Mouse (Mus musculus) bone marrow, adult 2 months (tissue): ENCODE measurements around the gene Pex11a. TPM values are rescaled to one million over a fixed set of nuclear protein-coding genes. Genes with fewer than 3 reads are reported as not detected.

Experiments used
- H3K27ac ChIP-seq: fragments of 200-500 bp; 2 replicates; pipeline ENCODE4 v1.5.1; 2012; ENCODE audit warnings: low read depth, mild to moderate bottlenecking, control low read depth, inconsistent platforms, low read length; ENCODE audit not compliant: control insufficient read depth, poor library complexity, insufficient read depth
- H3K4me1 ChIP-seq: fragments of 200-500 bp; 2 replicates; pipeline ENCODE4 v1.6.1; 2011; ENCODE audit warnings: low read length; ENCODE audit not compliant: control insufficient read depth, insufficient read depth
- H3K4me3 ChIP-seq: fragments of 200-500 bp; replicated peaks from 2 replicates; pipeline ENCODE3; 2011; ENCODE audit warnings: mild to moderate bottlenecking, low read depth, low read length, control low read depth; ENCODE audit not compliant: control insufficient read depth
- CTCF ChIP-seq: fragments of 200-500 bp; IDR thresholded peaks from 2 replicates; pipeline ENCODE4 v1.5.1; 2011; ENCODE audit warnings: low read length, control low read depth; ENCODE audit not compliant: control insufficient read depth, insufficient read depth
- POLR2A ChIP-seq: fragments of 200-500 bp; IDR thresholded peaks from 2 replicates; pipeline ENCODE4 v1.6.1; 2011; ENCODE audit warnings: low read depth, mild to moderate bottlenecking, control low read depth, low read length, borderline replicate concordance; ENCODE audit not compliant: control insufficient read depth
- WGBS: fragments of 180-500 bp; shearing (Covaris S2); methylation state at CpG from one replicate; pipeline ENCODE4 v1.1.7; 2018; 5-methylcytosine and 5-hydroxymethylcytosine counted together
- polyA plus RNA-seq: library from polyadenylated mRNA; stranded (reverse); fragments of >200 nt; gene quantifications from 2 replicates; pipeline ENCODE4 v1.2.4, GENCODE M21; 2011; ENCODE audit warnings: low replicate concordance; ENCODE audit not compliant: missing spikeins, insufficient read depth, insufficient read length

Pex11a gene
- polyA plus RNA-seq, 1 experiment = 4.9 TPM

DNA sequence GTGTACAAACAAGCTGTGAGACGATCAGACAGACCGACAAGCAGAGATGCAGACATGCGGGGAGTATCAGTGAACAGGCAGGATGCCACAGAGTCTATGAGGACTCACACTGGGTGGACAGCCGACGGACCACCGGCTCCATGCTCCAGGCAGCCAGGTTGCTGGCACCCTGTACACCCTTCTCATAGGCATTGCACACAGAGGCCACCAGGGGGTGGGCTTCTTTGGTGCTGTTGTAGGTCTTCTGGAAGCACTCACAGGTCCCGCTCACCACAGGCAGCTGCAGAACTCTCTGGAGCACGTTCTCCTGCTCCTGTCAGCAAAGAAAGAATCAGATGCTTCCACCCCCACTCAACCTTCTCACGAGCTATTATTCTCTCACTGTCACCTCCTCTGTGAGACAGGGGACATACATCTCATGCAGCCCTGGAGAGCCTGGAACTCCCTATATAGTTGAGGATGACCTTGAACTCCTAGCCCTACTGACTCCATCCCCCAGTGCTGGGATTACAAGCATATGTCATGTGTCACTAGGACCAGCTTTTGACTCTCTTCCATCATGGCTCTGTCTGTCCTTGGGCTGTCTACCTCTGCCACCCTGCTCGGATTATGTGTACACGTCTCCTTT lies 13.1 kb downstream of the Pex11a start:
- TF ChIP-seq POLR2A (no peak), CTCF (no peak)
- WGBS = 60% methylated on average over 11 of the region's 11 CpGs
- Histone ChIP-seq H3K27ac (no peak overlapping the region), H3K4me3 (no peak overlapping the region), H3K4me1 (no peaks in the 10 kb centered on the region)

DNA sequence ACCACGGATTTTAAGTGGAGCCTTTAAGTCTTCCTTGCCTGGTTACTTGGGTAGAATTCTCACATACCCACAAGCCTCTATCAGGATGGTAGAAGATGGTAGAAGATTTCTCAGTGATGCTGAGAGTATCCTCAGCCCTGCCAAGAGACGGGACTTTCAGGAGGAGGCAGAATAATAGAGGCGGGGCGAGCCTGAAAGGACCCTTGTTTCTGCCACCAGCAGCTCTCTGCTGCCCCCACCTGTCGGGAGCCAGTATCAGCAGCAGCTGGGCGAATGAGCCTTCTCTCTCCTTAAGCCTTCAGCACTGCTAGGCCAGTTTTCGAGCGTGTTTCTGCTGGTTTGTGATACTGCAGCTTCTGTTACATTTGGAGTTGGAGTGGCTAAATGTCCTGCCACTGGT lies 13.8 kb downstream of the Pex11a start:
- H3K4me1 ChIP-seq = no peaks in the 10 kb centered on the region
- WGBS = 5% methylated on average over 8 of the region's 8 CpGs
- no peak overlapping the region for H3K27ac ChIP-seq
- peak; percentile 81 for TF ChIP-seq CTCF
- no peak for TF ChIP-seq POLR2A
- H3K4me3 ChIP-seq = no peak overlapping the region

DNA sequence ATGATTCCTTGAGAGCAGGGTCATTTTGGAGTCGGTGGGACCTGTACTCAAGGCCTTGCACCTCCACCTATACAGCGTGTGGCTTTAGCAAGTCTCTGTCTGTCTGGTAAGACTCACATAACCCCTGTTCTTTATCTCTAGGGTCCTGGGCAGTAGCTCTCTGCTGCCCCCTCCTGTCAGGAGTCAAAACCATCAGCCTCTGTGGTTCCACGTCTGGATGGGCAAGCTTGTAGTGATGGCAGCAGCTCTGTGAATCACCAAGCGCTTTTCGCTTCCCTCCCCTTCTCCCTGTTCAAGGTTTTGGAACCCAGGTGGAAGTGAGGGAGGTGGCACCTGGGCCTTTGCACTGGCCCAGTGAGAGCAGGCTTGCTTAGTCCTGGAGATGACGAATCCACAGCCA lies 14.7 kb downstream of the Pex11a start:
- TF ChIP-seq CTCF (peak; percentile 75), POLR2A (no peak)
- WGBS = 26% methylated on average over 6 of the region's 6 CpGs
- H3K4me3 ChIP-seq = no peak overlapping the region
- no peaks in the 10 kb centered on the region for H3K4me1 ChIP-seq
- no peak overlapping the region for H3K27ac ChIP-seq

DNA sequence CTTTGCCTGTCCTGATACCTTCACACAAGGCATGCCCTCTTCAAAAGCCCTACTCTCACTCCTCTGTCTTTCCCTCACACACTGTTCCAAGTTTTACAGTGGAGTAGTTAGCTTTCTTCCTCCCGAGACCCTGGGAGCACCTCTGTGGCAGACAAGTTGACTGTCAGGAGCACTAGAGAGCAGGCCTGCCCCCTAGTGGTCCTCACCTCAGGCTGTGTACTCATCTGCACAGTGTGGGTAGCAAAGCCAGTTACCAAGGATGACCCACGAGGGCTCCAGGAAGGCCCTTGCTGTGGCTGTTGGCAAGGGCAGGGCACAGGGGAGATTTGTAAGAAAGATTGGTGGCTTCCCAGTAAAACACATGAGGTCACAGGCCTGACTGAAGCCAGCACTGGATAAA lies 15.8 kb downstream of the Pex11a start:
- Histone ChIP-seq H3K27ac (no peak overlapping the region), H3K4me1 (no peaks in the 10 kb centered on the region), H3K4me3 (no peak overlapping the region)
- TF ChIP-seq CTCF (peak; percentile 77), POLR2A (no peak)
- 16% methylated on average over 2 of the region's 2 CpGs for WGBS

DNA sequence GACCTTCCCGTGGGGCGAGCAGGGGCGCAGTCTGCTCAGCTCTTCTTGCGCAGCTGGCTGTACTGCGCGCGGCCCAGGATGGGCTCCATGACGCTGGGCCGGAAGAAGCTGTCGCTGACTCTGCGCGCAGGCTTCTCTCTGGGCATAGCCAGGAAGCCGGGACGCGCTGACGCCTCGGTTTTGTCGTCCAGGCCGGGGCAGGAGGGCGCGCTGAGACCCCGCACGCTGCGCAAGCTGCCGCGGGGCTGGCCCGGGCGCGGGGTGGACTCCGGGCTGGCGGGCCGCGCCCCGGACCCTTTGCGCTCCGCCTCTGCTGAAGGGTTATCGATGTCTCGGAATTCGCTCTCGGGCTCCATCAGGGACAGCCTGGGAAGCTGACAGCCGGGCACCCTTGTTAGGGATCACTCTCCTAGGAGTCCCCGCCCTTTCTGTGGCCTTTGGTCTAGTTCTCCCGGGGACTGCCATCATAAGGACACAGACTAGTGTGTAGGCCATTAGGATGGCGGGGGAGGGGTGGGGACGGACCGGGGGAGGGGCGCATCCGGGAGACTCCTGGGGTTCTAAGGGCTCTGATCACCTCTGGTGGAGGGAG lies 21.4 kb downstream of the Pex11a start:
- H3K4me1 ChIP-seq = no peaks in the 10 kb centered on the region
- H3K4me3 ChIP-seq = peak overlapping the region; percentile 1
- 1% methylated on average over 48 of the region's 48 CpGs for WGBS
- TF ChIP-seq POLR2A = no peak
- TF ChIP-seq CTCF = no peak
- H3K27ac ChIP-seq = no peak overlapping the region

DNA sequence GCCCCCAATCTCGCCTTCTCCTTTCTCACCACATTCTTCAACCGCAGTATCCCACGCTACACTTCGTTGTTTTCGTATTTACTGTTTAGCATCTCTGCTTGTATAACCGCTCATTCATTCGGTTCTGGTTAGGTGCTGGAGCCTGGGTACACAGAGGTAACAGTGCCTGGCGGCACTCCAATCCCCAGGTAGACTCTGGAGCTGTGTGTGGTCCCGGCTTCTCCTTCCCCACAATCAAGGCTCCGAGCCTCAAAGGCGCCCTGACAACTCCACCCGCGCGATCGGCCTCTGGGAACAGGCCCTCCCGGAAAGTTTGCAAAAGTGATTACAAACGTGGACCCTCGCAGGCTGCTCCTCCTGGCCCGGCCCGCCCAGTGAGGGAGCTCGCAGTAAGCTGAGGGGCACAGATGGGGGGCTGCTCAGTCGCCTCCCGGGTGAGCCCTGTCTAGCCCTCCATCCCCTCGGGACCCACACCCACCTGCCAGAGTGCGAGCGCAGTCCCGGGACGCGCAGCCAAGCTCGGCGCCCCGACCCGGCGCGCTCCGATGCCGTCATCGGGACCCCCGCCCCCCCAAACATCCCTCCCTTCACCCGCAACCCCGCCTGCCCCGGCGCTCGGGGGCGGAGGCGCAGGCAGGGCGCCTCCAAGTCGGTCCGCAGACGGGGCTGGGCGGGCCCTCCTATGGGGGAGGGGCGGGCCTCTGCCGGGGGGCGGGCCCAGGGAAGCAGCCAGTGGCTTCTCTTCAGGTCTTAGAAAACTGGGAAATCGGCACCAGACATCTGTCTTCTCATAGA lies 27.5 kb downstream of the Pex11a start, which contains the start of gene Kif7:
Gene Kif7, minus strand, starts transcription at position 534 of the 795 bp plus-strand sequence.
- Histone ChIP-seq H3K4me1 (no peaks in the 10 kb centered on the region; the same call in 1 of the 2 replicates), H3K4me3 (peak within 1 kb of the TSS; percentile 44), H3K27ac (no peak within 1 kb of the TSS)
- 1% methylated on average over 54 of the region's 55 CpGs for WGBS
- TF ChIP-seq POLR2A (no peak), CTCF (no peak)

DNA sequence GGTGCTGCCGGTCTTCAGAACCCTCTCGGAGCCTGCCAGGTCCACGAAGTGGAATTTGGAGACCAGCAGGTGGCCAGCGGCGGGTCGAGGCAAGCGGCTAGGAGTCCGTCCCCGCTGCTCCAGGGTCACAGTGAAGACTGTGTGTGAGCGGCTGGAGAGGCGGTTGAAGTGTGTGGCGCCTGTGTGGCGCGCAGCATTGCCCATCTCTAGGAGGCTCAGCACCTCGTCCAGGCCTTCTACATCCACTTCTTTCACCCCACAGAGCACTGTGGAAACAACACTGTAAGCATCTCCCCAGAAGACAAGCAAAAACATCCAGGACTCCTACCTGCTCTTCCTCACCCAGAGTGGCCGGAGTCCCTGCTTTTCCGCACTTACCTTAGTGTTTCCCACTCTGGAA lies 32.1 kb downstream of the Pex11a start:
- 84% methylated on average over 17 of the region's 17 CpGs for WGBS
- TF ChIP-seq CTCF (no peak), POLR2A (no peak)
- H3K27ac ChIP-seq = no peak overlapping the region
- H3K4me1 ChIP-seq = no peaks in the 10 kb centered on the region; the same call in 1 of the 2 replicates
- H3K4me3 ChIP-seq = no peak overlapping the region

DNA sequence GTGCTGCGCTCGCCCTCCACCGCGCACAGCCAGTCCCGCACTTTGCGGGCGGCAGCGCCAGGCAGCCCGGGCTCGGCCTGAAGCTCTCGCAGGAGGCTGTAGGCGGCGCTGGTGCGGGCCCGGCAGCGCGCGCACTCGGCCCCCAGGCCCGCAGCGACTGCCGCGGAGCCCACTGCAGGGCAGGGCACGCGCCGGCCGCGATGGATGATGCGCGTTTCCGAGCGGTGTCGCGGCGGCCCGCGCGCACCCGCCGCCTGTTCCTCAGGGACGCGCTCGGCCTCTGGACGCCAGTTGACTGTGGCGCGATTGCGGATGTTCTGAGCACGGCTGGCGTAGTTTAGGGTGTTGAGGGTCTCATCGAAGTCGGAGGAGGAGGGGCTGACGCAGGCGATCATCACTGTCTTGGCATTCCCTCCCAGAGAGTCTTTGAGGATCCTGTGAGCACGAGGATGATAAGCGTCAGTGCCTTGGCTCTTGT lies 32.8 kb downstream of the Pex11a start:
- H3K4me1 ChIP-seq = no peaks in the 10 kb centered on the region; the same call in 1 of the 2 replicates
- 17% methylated on average over 55 of the region's 55 CpGs for WGBS
- no peak for TF ChIP-seq CTCF
- TF ChIP-seq POLR2A = no peak
- no peak overlapping the region for H3K4me3 ChIP-seq
- H3K27ac ChIP-seq = no peak overlapping the region
